Mouse (Mus musculus): Measurements from ENCODE around the gene Smim12. TPM values are rescaled to one million over a fixed set of nuclear protein-coding genes. Genes with fewer than 3 reads are reported as not detected.

The Smim12 gene
- total and polyA plus RNA-seq, 2 experiments from 2014 or later = 40.8 to 63.7 TPM

DNA sequence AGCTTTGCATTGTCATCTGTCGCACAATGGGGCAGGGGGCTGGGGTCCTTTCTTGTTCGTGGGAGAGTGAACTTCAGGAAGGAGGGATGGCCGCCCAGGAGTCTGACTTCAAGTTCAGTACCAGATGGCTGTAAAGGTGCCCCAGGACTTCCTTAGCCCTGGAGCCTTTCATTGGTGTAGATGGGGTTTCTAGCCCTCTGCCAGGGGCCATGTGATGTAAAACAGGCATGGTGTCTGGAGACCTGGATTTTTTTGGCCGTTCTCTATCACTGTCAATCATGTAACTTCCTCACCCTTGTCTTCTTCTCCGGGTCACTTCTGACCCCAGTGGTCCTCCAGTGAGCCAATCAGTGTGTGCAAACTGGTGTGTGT lies 20.6 kb downstream of the Smim12 start:
- no peak for ATAC-seq
- Histone ChIP-seq H3K9me3 (ENCODE audit: low read length) (no peaks in the 10 kb centered on the region), H3K4me1 (ENCODE audit: insufficient read depth, low read length) (no peaks in the 10 kb centered on the region), H3K36me3 (ENCODE audit: insufficient read depth, low read length) (no peaks in the 10 kb centered on the region), H3K9ac (replicated peaks; ENCODE audit: low read length) (no peak overlapping the region), H3K27ac (no peak overlapping the region), H3K27me3 (ENCODE audit: insufficient read depth, low read length) (no peaks in the 10 kb centered on the region), H3K4me2 (ENCODE audit: low read depth, low read length) (no peak overlapping the region), H3K4me3 (ENCODE audit: low read length) (no peak overlapping the region)
- 43% methylated on average over 5 of the region's 5 CpGs for WGBS
- no peak for DNase-seq (ENCODE audit: low spot score)
- TF ChIP-seq CTCF (IDR thresholded peaks at IDR 0.05; ENCODE audit: low read depth) = no peak

DNA sequence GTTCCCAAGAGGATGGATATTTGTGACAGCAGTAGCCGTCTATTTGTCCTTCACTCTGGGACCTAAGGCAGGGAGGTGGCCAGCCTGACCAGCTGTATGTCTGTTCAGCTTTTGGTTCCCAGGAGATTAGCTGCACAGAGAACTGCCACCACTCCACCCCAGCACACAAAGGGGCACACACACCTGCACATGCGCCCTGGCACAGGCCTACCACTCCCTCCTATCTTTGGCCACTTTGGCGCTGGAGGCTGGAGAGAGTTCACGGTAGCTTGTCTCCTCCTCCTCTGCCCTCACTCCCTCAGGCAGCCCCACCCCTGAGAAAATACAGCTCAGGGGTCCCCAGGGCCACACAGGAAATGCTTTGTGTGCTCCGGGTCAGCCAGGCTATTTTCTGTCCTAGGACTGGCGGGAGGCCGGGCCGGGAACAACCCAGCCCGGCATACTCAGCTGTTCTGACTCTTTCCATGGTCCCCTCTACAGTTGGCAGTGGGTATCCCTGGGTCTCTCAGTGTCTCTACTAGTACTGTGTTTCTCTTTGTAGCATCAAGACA lies 34.9 kb downstream of the Smim12 start:
- H3K27ac ChIP-seq = no peak overlapping the region
- DNase-seq (ENCODE audit: low spot score) (no peak), ATAC-seq (no peak)
- H3K36me3 ChIP-seq (ENCODE audit: insufficient read depth, low read length) = no peaks in the 10 kb centered on the region
- H3K9me3 ChIP-seq (ENCODE audit: low read length) = no peaks in the 10 kb centered on the region
- no peak overlapping the region for H3K4me3 ChIP-seq (ENCODE audit: low read length)
- H3K4me2 ChIP-seq (ENCODE audit: low read depth, low read length) = no peak overlapping the region
- no peaks in the 10 kb centered on the region for H3K4me1 ChIP-seq (ENCODE audit: insufficient read depth, low read length)
- TF ChIP-seq CTCF (IDR thresholded peaks at IDR 0.05; ENCODE audit: low read depth) = no peak
- no peak overlapping the region for H3K9ac ChIP-seq (replicated peaks; ENCODE audit: low read length)
- WGBS = 67% methylated on average over 9 of the region's 9 CpGs
- no peaks in the 10 kb centered on the region for H3K27me3 ChIP-seq (ENCODE audit: insufficient read depth, low read length)

DNA sequence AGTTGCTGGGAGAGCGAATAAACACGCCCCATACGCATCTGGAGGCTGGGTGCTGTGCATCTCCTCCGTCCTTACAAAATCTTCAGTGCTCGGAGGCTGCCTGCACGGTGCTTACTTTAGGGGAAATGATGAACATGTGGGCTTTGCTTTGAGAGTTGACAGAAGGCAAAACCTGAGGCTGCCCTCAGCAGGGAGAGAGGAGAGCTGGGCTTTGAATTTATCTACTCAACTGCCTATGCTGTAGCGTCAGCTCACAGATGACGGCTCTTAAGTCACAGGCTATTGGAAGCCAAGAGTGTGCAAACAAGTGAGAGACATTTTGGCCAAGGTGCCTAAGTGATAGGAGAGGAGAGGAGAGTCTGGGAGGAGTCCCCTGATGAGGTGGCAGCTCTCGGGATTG lies 35.7 kb downstream of the Smim12 start:
- ATAC-seq (no peak), DNase-seq (ENCODE audit: low spot score) (no peak)
- H3K36me3 ChIP-seq (ENCODE audit: insufficient read depth, low read length) = no peaks in the 10 kb centered on the region
- H3K27ac ChIP-seq = no peak overlapping the region
- TF ChIP-seq CTCF (IDR thresholded peaks at IDR 0.05; ENCODE audit: low read depth) = no peak
- no peaks in the 10 kb centered on the region for H3K9me3 ChIP-seq (ENCODE audit: low read length)
- whole genome bisulfite sequencing = 83% methylated on average over 9 of the region's 9 CpGs
- no peak overlapping the region for H3K9ac ChIP-seq (replicated peaks; ENCODE audit: low read length)
- H3K4me2 ChIP-seq (ENCODE audit: low read depth, low read length) = no peak overlapping the region
- no peak overlapping the region for H3K4me3 ChIP-seq (ENCODE audit: low read length)
- H3K4me1 ChIP-seq (ENCODE audit: insufficient read depth, low read length) = no peaks in the 10 kb centered on the region
- no peaks in the 10 kb centered on the region for H3K27me3 ChIP-seq (ENCODE audit: insufficient read depth, low read length)

DNA sequence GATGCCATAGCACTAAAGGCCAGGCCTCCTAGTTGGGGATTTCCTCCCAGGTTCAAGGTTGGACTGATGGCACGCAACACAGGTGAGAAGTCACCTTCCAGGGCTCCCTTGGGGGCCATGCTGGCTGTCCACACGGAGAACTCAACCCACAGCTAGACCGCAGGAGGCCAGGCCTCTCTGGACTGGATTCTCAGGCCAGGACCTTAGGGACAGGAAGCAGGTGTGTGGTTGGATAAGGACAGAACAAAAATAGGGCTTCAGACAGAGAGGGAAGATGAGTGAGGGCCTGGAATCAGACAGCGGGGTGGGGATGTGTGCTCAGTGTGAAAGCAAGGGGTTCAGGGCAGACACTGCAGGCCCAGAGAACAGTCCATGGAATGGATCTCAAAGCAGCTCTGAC lies 43.3 kb downstream of the Smim12 start:
- Histone ChIP-seq H3K4me2 (ENCODE audit: low read depth, low read length) (no peak overlapping the region), H3K9ac (replicated peaks; ENCODE audit: low read length) (no peak overlapping the region), H3K27ac (no peak overlapping the region), H3K4me1 (ENCODE audit: insufficient read depth, low read length) (no peaks in the 10 kb centered on the region), H3K9me3 (ENCODE audit: low read length) (no peaks in the 10 kb centered on the region), H3K36me3 (ENCODE audit: insufficient read depth, low read length) (no peaks in the 10 kb centered on the region), H3K27me3 (ENCODE audit: insufficient read depth, low read length) (no peaks in the 10 kb centered on the region), H3K4me3 (ENCODE audit: low read length) (no peak overlapping the region)
- WGBS = 76% methylated on average over 4 of the region's 4 CpGs
- no peak for ATAC-seq
- TF ChIP-seq CTCF (IDR thresholded peaks at IDR 0.05; ENCODE audit: low read depth) = no peak
- no peak for DNase-seq (ENCODE audit: low spot score)

DNA sequence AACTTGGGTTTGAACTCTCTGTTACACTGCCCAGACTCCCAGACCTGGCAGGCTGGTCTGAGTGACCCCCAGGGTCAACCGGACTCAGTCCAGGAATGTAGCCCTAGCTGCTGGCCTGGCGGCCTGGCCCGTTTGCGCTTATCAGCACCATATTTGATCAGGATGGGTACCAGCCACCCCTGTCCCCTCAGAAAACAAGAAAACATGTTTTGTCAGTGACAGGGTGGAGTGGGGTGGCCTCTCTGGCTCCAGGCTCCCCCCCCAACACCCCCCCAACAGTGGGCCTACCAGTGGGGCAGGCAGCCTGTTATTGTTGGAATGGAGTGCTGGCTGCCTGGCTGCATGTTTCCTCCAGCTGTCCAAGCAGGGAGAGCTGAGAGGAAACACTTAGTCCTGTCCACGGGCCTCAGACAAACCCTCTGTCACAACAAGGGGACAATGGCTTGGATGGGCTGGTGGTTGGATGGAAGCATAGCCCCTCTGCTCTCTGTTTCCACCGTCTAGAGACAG lies 45.5 kb downstream of the Smim12 start:
- H3K27me3 ChIP-seq (ENCODE audit: insufficient read depth, low read length) = no peaks in the 10 kb centered on the region
- DNase-seq (ENCODE audit: low spot score) (no peak), ATAC-seq (no peak)
- TF ChIP-seq CTCF (IDR thresholded peaks at IDR 0.05; ENCODE audit: low read depth) = no peak
- 82% methylated on average over 6 of the region's 6 CpGs for WGBS
- H3K4me1 ChIP-seq (ENCODE audit: insufficient read depth, low read length) = no peaks in the 10 kb centered on the region
- H3K9ac ChIP-seq (replicated peaks; ENCODE audit: low read length) = no peak overlapping the region
- no peaks in the 10 kb centered on the region for H3K36me3 ChIP-seq (ENCODE audit: insufficient read depth, low read length)
- H3K4me2 ChIP-seq (ENCODE audit: low read depth, low read length) = no peak overlapping the region
- no peaks in the 10 kb centered on the region for H3K9me3 ChIP-seq (ENCODE audit: low read length)
- H3K27ac ChIP-seq = no peak overlapping the region
- no peak overlapping the region for H3K4me3 ChIP-seq (ENCODE audit: low read length)

DNA sequence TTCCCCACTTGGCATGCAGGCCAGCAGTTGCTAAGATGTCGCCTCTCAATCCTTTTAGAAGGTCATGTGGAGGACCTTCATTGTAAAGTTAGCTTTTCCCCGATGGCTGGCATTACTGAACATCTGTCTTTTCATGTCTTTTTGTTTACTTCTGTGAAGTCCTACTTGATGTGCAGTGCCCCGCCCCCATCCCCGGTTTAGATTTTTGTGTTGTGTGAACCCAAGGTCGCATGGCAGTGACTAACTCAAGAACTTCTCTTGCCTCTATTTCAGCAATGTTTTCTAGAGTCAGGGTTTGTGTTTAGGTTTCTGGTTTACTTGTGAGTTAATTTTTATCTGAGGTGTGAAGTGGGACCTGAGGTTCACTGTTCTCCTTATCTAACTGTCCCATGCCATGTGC lies 49.0 kb downstream of the Smim12 start:
- Histone ChIP-seq H3K4me1 (ENCODE audit: insufficient read depth, low read length) (no peaks in the 10 kb centered on the region), H3K9ac (replicated peaks; ENCODE audit: low read length) (no peak overlapping the region), H3K27ac (no peak overlapping the region), H3K36me3 (ENCODE audit: insufficient read depth, low read length) (no peaks in the 10 kb centered on the region), H3K9me3 (ENCODE audit: low read length) (no peaks in the 10 kb centered on the region), H3K27me3 (ENCODE audit: insufficient read depth, low read length) (no peaks in the 10 kb centered on the region), H3K4me2 (ENCODE audit: low read depth, low read length) (no peak overlapping the region), H3K4me3 (ENCODE audit: low read length) (no peak overlapping the region)
- 59% methylated on average over 5 of the region's 5 CpGs for WGBS
- no peak for TF ChIP-seq CTCF (IDR thresholded peaks at IDR 0.05; ENCODE audit: low read depth)
- ATAC-seq (no peak), DNase-seq (ENCODE audit: low spot score) (no peak)

Other genes with a start within 250 kb of the Smim12 start
- gene Sfpq, start 222.5 kb upstream of the Smim12 start, total RNA-seq (2014; rRNA removed) = 132 and 156 TPM in 2 replicates
- 63.2 and 69.0 TPM in 2 replicates for gene Sfpq, start 222.5 kb upstream of the Smim12 start, polyA plus RNA-seq (2015; fragmentation: Nextera tagmentation; extraction: Ambion mirVana)
- gene Zmym1, start 182.6 kb upstream of the Smim12 start, total RNA-seq (2014; rRNA removed) = 6.8 and 11.3 TPM in 2 replicates
- gene Zmym1, start 182.6 kb upstream of the Smim12 start, polyA plus RNA-seq (2015; fragmentation: Nextera tagmentation; extraction: Ambion mirVana) = 13.6 and 14.4 TPM in 2 replicates
- gene Zmym6, start 166.4 kb upstream of the Smim12 start, total RNA-seq (2014; rRNA removed) = 20.6 and 24.5 TPM in 2 replicates
- 18.3 and 19.9 TPM in 2 replicates for gene Zmym6, start 166.4 kb upstream of the Smim12 start, polyA plus RNA-seq (2015; fragmentation: Nextera tagmentation; extraction: Ambion mirVana)
- 6.7 and 8.7 TPM in 2 replicates for gene Tmem35b, start 120.1 kb upstream of the Smim12 start, total RNA-seq (2014; rRNA removed)
- 13.8 and 15.4 TPM in 2 replicates for gene Tmem35b, start 120.1 kb upstream of the Smim12 start, polyA plus RNA-seq (2015; fragmentation: Nextera tagmentation; extraction: Ambion mirVana)
- gene Dlgap3, start 74.6 kb upstream of the Smim12 start, total RNA-seq (2014; rRNA removed) = 153 and 163 TPM in 2 replicates
- 30.0 and 34.2 TPM in 2 replicates for gene Dlgap3, start 74.6 kb upstream of the Smim12 start, polyA plus RNA-seq (2015; fragmentation: Nextera tagmentation; extraction: Ambion mirVana)
- 20.8 and 30.8 TPM in 2 replicates for gene Gja4, start 70.3 kb downstream of the Smim12 start, total RNA-seq (2014; rRNA removed)
- gene Gja4, start 70.3 kb downstream of the Smim12 start, polyA plus RNA-seq (2015; fragmentation: Nextera tagmentation; extraction: Ambion mirVana) = 19.4 and 20.5 TPM in 2 replicates
- 0.21 and 0.83 TPM in 2 replicates for gene Gjb3, start 87.1 kb downstream of the Smim12 start, total RNA-seq (2014; rRNA removed)
- 0.44 and 0.59 TPM in 2 replicates for gene Gjb3, start 87.1 kb downstream of the Smim12 start, polyA plus RNA-seq (2015; fragmentation: Nextera tagmentation; extraction: Ambion mirVana)
- not detected in 2 replicates for gene Gjb4, start 110.3 kb downstream of the Smim12 start, total RNA-seq (2014; rRNA removed)
- gene Gjb4, start 110.3 kb downstream of the Smim12 start, polyA plus RNA-seq (2015; fragmentation: Nextera tagmentation; extraction: Ambion mirVana) = not detected in 2 replicates
- 0.40 and 0.73 TPM in 2 replicates for gene Gjb5, start 114.4 kb downstream of the Smim12 start, total RNA-seq (2014; rRNA removed)
- gene Gjb5, start 114.4 kb downstream of the Smim12 start, polyA plus RNA-seq (2015; fragmentation: Nextera tagmentation; extraction: Ambion mirVana) = 0.51 and 0.57 TPM in 2 replicates